Mouse (Mus musculus) ES-Bruce4 (cell line): ENCODE results near the gene Zbtb40. TPM values are rescaled to one million over a fixed set of nuclear protein-coding genes. Genes with fewer than 3 reads are reported as not detected.

ENCODE experiments used
- H3K27ac ChIP-seq: 2 replicates; pipeline ENCODE4 v1.5.1; 2012; ENCODE audit warnings: low read length, inconsistent platforms; ENCODE audit not compliant: insufficient read depth
- H3K27me3 ChIP-seq: 2 replicates; pipeline ENCODE4 v1.6.1; 2012; ENCODE audit warnings: mild to moderate bottlenecking, low read length, inconsistent platforms; ENCODE audit not compliant: control insufficient read depth, poor library complexity, insufficient read depth, severe bottlenecking
- H3K36me3 ChIP-seq: 2 replicates; pipeline ENCODE4 v1.6.1; 2012; ENCODE audit warnings: inconsistent platforms, mild to moderate bottlenecking, low read length, moderate library complexity; ENCODE audit not compliant: control insufficient read depth, poor library complexity, insufficient read depth, severe bottlenecking
- H3K4me1 ChIP-seq: one replicate; pipeline ENCODE4 v1.8.1; 2011; ENCODE audit warnings: low read length; ENCODE audit not compliant: control insufficient read depth, insufficient read depth
- H3K4me3 ChIP-seq: 2 replicates; pipeline ENCODE4 v1.5.1; 2011; ENCODE audit warnings: low read depth, mild to moderate bottlenecking, low read length
- H3K9ac ChIP-seq: 2 replicates; pipeline ENCODE4 v1.6.1; 2012; ENCODE audit warnings: low read depth, mild to moderate bottlenecking, inconsistent platforms; ENCODE audit not compliant: poor library complexity, severe bottlenecking
- H3K9me3 ChIP-seq: replicated peaks from 2 replicates; pipeline ENCODE4 v1.6.1; 2012; ENCODE audit warnings: mild to moderate bottlenecking, low read length, inconsistent platforms; ENCODE audit not compliant: control insufficient read depth, poor library complexity, insufficient read depth, severe bottlenecking
- CTCF ChIP-seq: IDR thresholded peaks from one replicate; pipeline ENCODE4 v1.8.1; 2011; ENCODE audit warnings: low read depth, low read length
- EP300 ChIP-seq: IDR thresholded peaks from 2 replicates; pipeline ENCODE4 v1.6.1; 2011; ENCODE audit warnings: low read depth, low read length; ENCODE audit not compliant: insufficient read depth
- POLR2A ChIP-seq: IDR thresholded peaks from one replicate; pipeline ENCODE4 v1.8.1; 2011; ENCODE audit warnings: low read length; ENCODE audit not compliant: insufficient read depth
- polyA plus RNA-seq: library from polyadenylated mRNA; stranded (reverse); fragments of >200 nt; gene quantifications from 2 replicates; pipeline ENCODE4 v1.2.4, GENCODE M21; 2011; ENCODE audit warnings: low read depth; ENCODE audit not compliant: missing spikeins, insufficient read depth, insufficient read length

The Zbtb40 gene
- polyA plus RNA-seq, 1 experiment, result 8.0 TPM

- H3K27ac ChIP-seq, result no peak overlapping the region
- TF ChIP-seq POLR2A (no peak), CTCF (no peak), EP300 (no peak)
- H3K4me1 ChIP-seq, result no peaks in the 10 kb centered on the region
These were observed 32.8 kb upstream of the Zbtb40 start for GRCm38 (mm10) chr4:137081401-137081800.

GRCm38 (mm10) chr4:137077216-137077615 is 28.6 kb upstream of the Zbtb40 start:
- no peak overlapping the region for H3K27ac ChIP-seq
- no peaks in the 10 kb centered on the region for H3K27me3 ChIP-seq
- TF ChIP-seq POLR2A (no peak), EP300 (no peak), CTCF (no peak)
- H3K4me3 ChIP-seq, result no peak overlapping the region
- H3K9ac ChIP-seq, result no peak overlapping the region
- no peaks in the 10 kb centered on the region for H3K36me3 ChIP-seq
- no peaks in the 10 kb centered on the region for H3K4me1 ChIP-seq
- H3K9me3 ChIP-seq, result no peaks in the 10 kb centered on the region

More at GRCm38 (mm10) chr4:137081401-137081800, 32.8 kb upstream of the Zbtb40 start:
- Histone ChIP-seq H3K9me3 (no peaks in the 10 kb centered on the region), H3K9ac (no peak overlapping the region), H3K4me3 (no peak overlapping the region), H3K36me3 (no peaks in the 10 kb centered on the region), H3K27me3 (no peaks in the 10 kb centered on the region)

GRCm38 (mm10) chr4:137071204-137071603 is 22.6 kb upstream of the Zbtb40 start:
- Histone ChIP-seq H3K27ac (no peak overlapping the region), H3K4me1 (peaks cover 4% of the 10 kb centered on the region), H3K9me3 (no peaks in the 10 kb centered on the region), H3K36me3 (no peaks in the 10 kb centered on the region), H3K9ac (no peak overlapping the region), H3K4me3 (no peak overlapping the region), H3K27me3 (no peaks in the 10 kb centered on the region)
- no peak for TF ChIP-seq EP300
- TF ChIP-seq CTCF, result no peak
- TF ChIP-seq POLR2A, result no peak

- Histone ChIP-seq H3K36me3 (no peaks in the 10 kb centered on the region), H3K4me1 (peaks cover 4% of the 10 kb centered on the region), H3K4me3 (no peak overlapping the region), H3K27me3 (no peaks in the 10 kb centered on the region), H3K9me3 (no peaks in the 10 kb centered on the region), H3K9ac (no peak overlapping the region), H3K27ac (no peak overlapping the region)
- TF ChIP-seq CTCF, result no peak
- TF ChIP-seq EP300, result no peak
- no peak for TF ChIP-seq POLR2A
These were observed 19.9 kb upstream of the Zbtb40 start for GRCm38 (mm10) chr4:137068491-137068890.

- TF ChIP-seq POLR2A, result no peak
- no peak for TF ChIP-seq CTCF
- TF ChIP-seq EP300, result no peak
- Histone ChIP-seq H3K9ac (no peak overlapping the region), H3K27me3 (no peaks in the 10 kb centered on the region), H3K9me3 (no peaks in the 10 kb centered on the region), H3K4me1 (peaks cover 4% of the 10 kb centered on the region), H3K36me3 (no peaks in the 10 kb centered on the region), H3K4me3 (no peak overlapping the region), H3K27ac (no peak overlapping the region)
These were observed 17.2 kb upstream of the Zbtb40 start for GRCm38 (mm10) chr4:137065846-137066245.

- H3K27me3 ChIP-seq, result no peaks in the 10 kb centered on the region
- H3K36me3 ChIP-seq, result no peaks in the 10 kb centered on the region
- H3K27ac ChIP-seq, result no peak overlapping the region
- H3K4me3 ChIP-seq, result no peak overlapping the region
- H3K9ac ChIP-seq, result no peak overlapping the region
- H3K9me3 ChIP-seq, result no peaks in the 10 kb centered on the region
- no peaks in the 10 kb centered on the region for H3K4me1 ChIP-seq
- TF ChIP-seq POLR2A (no peak), CTCF (no peak), EP300 (no peak)
These were observed 6.3 kb upstream of the Zbtb40 start for GRCm38 (mm10) chr4:137054932-137055331.
